Mouse (Mus musculus) brain, embryonic 14.5 days (tissue): ENCODE data around the gene Opcml.

ENCODE experiments used
- CTCF ChIP-seq: fragments of 200-500 bp; IDR thresholded peaks from 2 replicates; pipeline ENCODE4 v1.5.1; 2012; ENCODE audit warnings: inconsistent platforms, mild to moderate bottlenecking, moderate library complexity, borderline replicate concordance; ENCODE audit not compliant: insufficient read depth, insufficient read length; ENCODE audit errors: extremely low read depth
- POLR2A ChIP-seq: fragments of 200-500 bp; IDR thresholded peaks from 2 replicates; pipeline ENCODE4 v1.6.1; 2012; ENCODE audit warnings: mild to moderate bottlenecking, inconsistent platforms, borderline replicate concordance; ENCODE audit not compliant: poor library complexity, insufficient read depth, insufficient read length, severe bottlenecking; ENCODE audit errors: extremely low read depth

DNA sequence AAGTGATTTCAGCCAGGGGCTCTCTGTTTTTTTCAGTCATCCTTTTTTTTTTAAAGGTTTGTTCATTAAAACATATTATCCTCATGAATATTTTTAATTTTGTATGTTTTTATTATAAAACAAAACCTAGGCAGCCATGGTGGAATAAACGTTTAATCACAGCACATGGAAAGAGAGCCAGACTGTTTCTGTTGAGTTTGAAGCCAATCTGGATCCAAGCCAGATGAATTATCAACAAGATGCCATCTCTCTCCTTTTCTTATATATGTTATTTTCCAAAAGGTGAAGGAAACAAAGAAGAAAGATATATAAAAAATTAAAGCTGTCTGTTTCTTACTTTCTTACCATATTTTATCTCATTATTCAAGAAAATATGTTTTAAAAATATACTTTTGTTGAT lies 815.0 kb downstream of the Opcml start:
- TF ChIP-seq CTCF (no peak), POLR2A (no peak)
